Mouse (Mus musculus): ENCODE data around the gene Tmem30c.
"Not testable (repeated sequence)": the region's sequence is repeated elsewhere in the genome, so short reads cannot be mapped to it uniquely, and the experiment has no call there.

The Tmem30c gene

DNA sequence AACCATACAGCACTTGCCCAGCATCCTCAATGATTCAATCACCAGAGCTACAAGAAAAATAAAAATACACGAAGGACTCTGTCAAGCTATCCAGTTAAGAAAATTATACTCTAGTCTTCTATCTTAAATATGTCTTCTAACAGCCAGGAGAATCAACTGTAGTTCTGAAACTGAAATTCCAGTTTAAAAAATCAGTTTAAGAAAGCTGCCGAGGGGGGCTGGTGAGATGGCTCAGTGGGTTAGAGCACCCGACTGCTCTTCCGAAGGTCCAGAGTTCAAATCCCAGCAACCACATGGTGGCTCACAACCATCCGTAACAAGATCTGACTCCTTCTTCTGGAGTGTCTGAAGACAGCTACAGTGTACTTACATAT lies 60.7 kb downstream of the Tmem30c start:
- DNase-seq (ENCODE audit: low spot score) = not testable (repeated sequence)

DNA sequence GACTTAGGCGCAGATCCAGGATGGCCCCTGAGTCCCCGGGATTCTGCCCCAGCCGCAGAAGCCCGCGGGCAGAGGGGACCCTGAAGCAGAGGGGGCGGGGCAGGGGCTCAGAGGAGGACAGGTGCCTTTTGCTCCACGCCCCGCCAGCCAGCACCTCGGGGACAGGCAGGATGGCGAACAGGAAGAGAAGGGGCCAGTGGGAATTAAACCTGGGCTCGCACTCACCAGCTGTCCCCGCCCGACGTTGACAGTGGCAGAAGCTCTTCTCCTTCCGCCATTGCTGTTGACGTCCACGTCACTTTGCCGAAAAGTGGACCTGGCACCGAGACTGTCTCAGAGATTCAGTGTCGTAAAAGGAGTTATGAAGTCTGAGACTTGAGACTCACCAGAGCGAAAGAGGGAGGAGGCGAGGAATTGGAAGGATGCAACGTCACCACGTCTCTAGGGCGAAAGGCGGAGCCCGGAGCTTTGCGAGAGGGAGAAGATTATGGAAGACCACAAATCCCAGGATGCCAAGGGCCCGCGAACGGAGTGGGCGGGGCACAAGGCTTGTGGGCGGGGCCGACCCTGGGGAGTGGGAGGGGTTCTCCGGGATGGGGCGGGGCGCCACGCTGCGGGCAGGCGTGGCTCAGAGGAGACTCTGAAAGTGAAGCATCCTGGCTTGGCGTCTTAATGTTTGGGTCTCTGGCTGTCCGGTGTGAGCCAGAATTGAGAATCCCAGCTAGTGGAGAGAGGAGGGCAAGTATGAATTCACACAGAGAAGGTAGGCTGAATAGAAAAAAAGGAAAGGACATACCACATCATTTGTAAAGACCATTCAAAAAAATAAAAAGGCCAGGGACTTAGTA lies 61.4 kb downstream of the Tmem30c start, which contains the start of gene Tbc1d23:
Gene Tbc1d23 (minus strand): TSS at position 416 of the 848 bp plus-strand sequence.
- DNase-seq (ENCODE audit: low spot score) = peak; percentile 98

DNA sequence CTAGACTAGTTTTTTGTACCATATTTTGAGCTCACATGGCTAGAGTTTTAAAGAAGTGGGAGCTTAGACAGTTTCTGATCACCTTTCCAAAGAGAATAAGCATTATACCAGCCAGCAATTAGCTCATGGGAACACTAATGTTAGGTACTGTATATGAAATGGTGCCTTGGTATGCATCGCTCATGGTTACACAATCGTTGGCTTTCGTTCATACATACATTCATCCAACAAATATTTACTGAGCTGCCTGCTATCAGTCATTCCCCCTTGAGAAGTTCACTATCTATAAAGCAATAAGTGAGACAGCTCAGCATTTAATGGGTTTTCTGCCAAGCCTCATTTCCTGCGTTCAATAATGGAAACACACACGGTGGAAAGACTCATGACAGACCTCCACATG lies 66.2 kb downstream of the Tmem30c start:
- no peak for DNase-seq (ENCODE audit: low spot score)

DNA sequence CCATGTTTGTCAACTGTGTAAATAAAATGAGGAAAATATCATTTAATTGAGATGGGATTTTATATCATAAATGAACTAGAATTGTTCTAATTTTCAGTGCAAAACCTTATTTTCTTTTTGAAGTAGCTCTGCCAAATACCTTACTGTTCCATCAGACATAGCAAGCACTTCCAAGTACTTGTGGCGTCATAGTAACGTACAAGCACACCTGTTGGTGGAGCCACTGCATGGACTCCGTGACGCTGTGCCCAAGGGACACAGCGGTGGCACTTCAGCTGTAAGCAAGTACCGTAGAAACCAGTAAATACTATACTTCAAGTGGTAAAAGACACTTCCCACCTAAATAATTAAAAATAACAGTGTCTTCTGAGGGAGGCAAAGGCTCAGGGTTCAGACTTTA lies 72.3 kb downstream of the Tmem30c start:
- DNase-seq (ENCODE audit: low spot score) = no peak
